Mouse (Mus musculus): ENCODE measurements around the gene Arfip1.

Gene Arfip1

GRCm38 (mm10) chr3:84492148-84492547 lies 90.3 kb downstream of the Arfip1 start:
- DNase-seq (ENCODE audit: low spot score in 2 of 2), result no peak

- DNase-seq (ENCODE audit: low spot score in 2 of 2), result peak; percentile 31 to 38
Measured at GRCm38 (mm10) chr3:84488716-84489115, 93.7 kb downstream of the Arfip1 start.

- no peak for DNase-seq (ENCODE audit: low spot score in 2 of 2)
Measured at GRCm38 (mm10) chr3:84484891-84485290, 97.5 kb downstream of the Arfip1 start.

GRCm38 (mm10) chr3:84484333-84484732 lies 98.1 kb downstream of the Arfip1 start:
- no peak for DNase-seq (ENCODE audit: low spot score in 2 of 2)

- no peak for DNase-seq (ENCODE audit: low spot score in 2 of 2)
Measured at GRCm38 (mm10) chr3:84482121-84482520, 100.3 kb downstream of the Arfip1 start.

GRCm38 (mm10) chr3:84481104-84481503 lies 101.3 kb downstream of the Arfip1 start:
- peak in 1 of 2 experiments; percentile 54 for DNase-seq (ENCODE audit: low spot score in 2 of 2)

GRCm38 (mm10) chr3:84480006-84480897 lies 102.2 kb downstream of the Arfip1 start, which contains the start of gene Fhdc1:
TSS of gene Fhdc1 (minus strand) at chr3:84480429.
- DNase-seq (ENCODE audit: low spot score in 2 of 2), result peak; percentile 42 to 55

- peak; percentile 44 to 58 for DNase-seq (ENCODE audit: low spot score in 2 of 2)
Measured at GRCm38 (mm10) chr3:84479293-84480005, 103.0 kb downstream of the Arfip1 start.

- DNase-seq (ENCODE audit: low spot score in 2 of 2), result no peak
Measured at GRCm38 (mm10) chr3:84478896-84479292, 103.5 kb downstream of the Arfip1 start.

GRCm38 (mm10) chr3:84478195-84478594 lies 104.2 kb downstream of the Arfip1 start:
- no peak for DNase-seq (ENCODE audit: low spot score in 2 of 2)

- DNase-seq (ENCODE audit: low spot score in 2 of 2), result no peak
Measured at GRCm38 (mm10) chr3:84477498-84477897, 104.9 kb downstream of the Arfip1 start.

GRCm38 (mm10) chr3:84474981-84475775 lies 107.2 kb downstream of the Arfip1 start:
- DNase-seq (ENCODE audit: low spot score in 2 of 2), result no peak

GRCm38 (mm10) chr3:84474398-84474797 lies 108.0 kb downstream of the Arfip1 start:
- DNase-seq (ENCODE audit: low spot score in 2 of 2), result no peak

- no peak for DNase-seq (ENCODE audit: low spot score in 2 of 2)
Measured at GRCm38 (mm10) chr3:84472955-84473354, 109.5 kb downstream of the Arfip1 start.

GRCm38 (mm10) chr3:84472527-84472926 lies 109.9 kb downstream of the Arfip1 start:
- no peak for DNase-seq (ENCODE audit: low spot score in 2 of 2)

GRCm38 (mm10) chr3:84471146-84471545 lies 111.3 kb downstream of the Arfip1 start:
- DNase-seq (ENCODE audit: low spot score in 2 of 2), result no peak

- no peak for DNase-seq (ENCODE audit: low spot score in 2 of 2)
Measured at GRCm38 (mm10) chr3:84468111-84468453, 114.3 kb downstream of the Arfip1 start.

- no peak for DNase-seq (ENCODE audit: low spot score in 2 of 2)
Measured at GRCm38 (mm10) chr3:84467419-84468110, 114.9 kb downstream of the Arfip1 start.

- DNase-seq (ENCODE audit: low spot score in 2 of 2), result no peak
Measured at GRCm38 (mm10) chr3:84465822-84466500, 116.5 kb downstream of the Arfip1 start.

GRCm38 (mm10) chr3:84461687-84462086 lies 120.7 kb downstream of the Arfip1 start:
- DNase-seq (ENCODE audit: low spot score in 2 of 2), result no peak

GRCm38 (mm10) chr3:84460952-84461351 lies 121.5 kb downstream of the Arfip1 start:
- DNase-seq (ENCODE audit: low spot score in 2 of 2), result no peak
